Mouse (Mus musculus) hindbrain, embryonic 11.5 days (tissue): Measurements from ENCODE around the gene Epha4. TPM values are rescaled to one million over a fixed set of nuclear protein-coding genes. Genes with fewer than 3 reads are reported as not detected.

Experiments
- ATAC-seq: fragments of 200-750 bp; cut with Nextera tagmentation; 2 replicates; pipeline ENCODE4 v1.8.0; 2017; ENCODE audit warnings: mild to moderate bottlenecking, moderate TSS enrichment, moderate library complexity; ENCODE audit not compliant: low FRiP score
- DNase-seq: peaks from one replicate; pipeline ENCODE4 v3.0.0-alpha.2; 2015; ENCODE audit warnings: low spot score
- H3K27ac ChIP-seq: fragments of 300-500 bp; sonication (generic); 2 replicates; pipeline ENCODE4 v1.5.1; 2014; ENCODE audit warnings: mild to moderate bottlenecking, low read depth, low read length
- H3K27me3 ChIP-seq: fragments of 300-500 bp; sonication (generic); 2 replicates; pipeline ENCODE4 v1.6.1; 2014; ENCODE audit warnings: mild to moderate bottlenecking, low read length, moderate library complexity, mixed read lengths; ENCODE audit not compliant: control insufficient read depth, insufficient read depth
- H3K36me3 ChIP-seq: fragments of 300-500 bp; sonication (generic); 2 replicates; pipeline ENCODE4 v1.6.1; 2014; ENCODE audit warnings: mild to moderate bottlenecking, low read length, moderate library complexity, mixed read lengths; ENCODE audit not compliant: control insufficient read depth, insufficient read depth
- H3K4me1 ChIP-seq: fragments of 300-500 bp; sonication (generic); replicated peaks from 2 replicates; pipeline ENCODE4 v1.6.1; 2014; ENCODE audit warnings: low read length, mixed read lengths; ENCODE audit not compliant: control insufficient read depth, insufficient read depth
- H3K4me2 ChIP-seq: fragments of 300-500 bp; sonication (generic); replicated peaks from 2 replicates; pipeline ENCODE4 v1.6.1; 2014; ENCODE audit warnings: mild to moderate bottlenecking, low read depth, low read length
- H3K4me3 ChIP-seq: fragments of 300-500 bp; sonication (generic); 2 replicates; pipeline ENCODE4 v1.5.1; 2014; ENCODE audit warnings: low read depth, low read length
- H3K9ac ChIP-seq: fragments of 300-500 bp; sonication (generic); 2 replicates; pipeline ENCODE4 v1.6.1; 2014; ENCODE audit warnings: low read depth, low read length
- H3K9me3 ChIP-seq: fragments of 300-500 bp; sonication (generic); 2 replicates; pipeline ENCODE4 v1.6.1; 2016; ENCODE audit warnings: low read length; ENCODE audit not compliant: control insufficient read depth
- WGBS: fragments of 180-500 bp; shearing (Covaris S2); extraction: QIAGEN DNeasy Blood & Tissue Kit; methylation state at CpG from one replicate; pipeline ENCODE4 v1.1.7; 2014; 5-methylcytosine and 5-hydroxymethylcytosine counted together
- polyA plus RNA-seq: library from polyadenylated mRNA; unstranded; fragments of >200 nt; fragmentation: Nextera tagmentation; extraction: Ambion mirVana; gene quantifications from 2 replicates; pipeline ENCODE4 v1.2.1, GENCODE M21; 2014

The Epha4 gene
- polyA plus RNA-seq, 1 experiment from 2014 or later, result 25.9 TPM

GRCm38 (mm10) chr1:77473446-77474376 lies 41.2 kb downstream of the Epha4 start:
- DNase-seq (no peak), ATAC-seq (no peak)
- Histone ChIP-seq H3K4me2 (no peak overlapping the region), H3K27me3 (no peaks in the 10 kb centered on the region), H3K9ac (no peak overlapping the region), H3K4me1 (no peaks in the 10 kb centered on the region), H3K36me3 (no peaks in the 10 kb centered on the region), H3K4me3 (no peak overlapping the region), H3K9me3 (no peaks in the 10 kb centered on the region), H3K27ac (no peak overlapping the region)
- 49% methylated on average over 12 of the region's 12 CpGs for WGBS

- ATAC-seq (no peak), DNase-seq (no peak)
- Histone ChIP-seq H3K27ac (no peak overlapping the region), H3K27me3 (no peaks in the 10 kb centered on the region), H3K4me2 (no peak overlapping the region), H3K9me3 (no peaks in the 10 kb centered on the region), H3K36me3 (no peaks in the 10 kb centered on the region), H3K4me1 (no peaks in the 10 kb centered on the region), H3K4me3 (no peak overlapping the region), H3K9ac (no peak overlapping the region)
- 73% methylated on average over 2 of the region's 2 CpGs for WGBS
These were observed 42.3 kb downstream of the Epha4 start for GRCm38 (mm10) chr1:77472566-77472965.

- ATAC-seq (no peak), DNase-seq (no peak)
- Histone ChIP-seq H3K4me3 (no peak overlapping the region), H3K27me3 (no peaks in the 10 kb centered on the region), H3K36me3 (no peaks in the 10 kb centered on the region), H3K27ac (no peak overlapping the region), H3K9me3 (no peaks in the 10 kb centered on the region), H3K9ac (no peak overlapping the region), H3K4me1 (no peaks in the 10 kb centered on the region), H3K4me2 (no peak overlapping the region)
- 64% methylated on average over 5 of the region's 5 CpGs for WGBS
These were observed 43.4 kb downstream of the Epha4 start for GRCm38 (mm10) chr1:77471447-77471846.

- Histone ChIP-seq H3K9ac (no peak overlapping the region), H3K4me2 (no peak overlapping the region), H3K9me3 (no peaks in the 10 kb centered on the region), H3K27ac (no peak overlapping the region), H3K4me1 (no peaks in the 10 kb centered on the region), H3K36me3 (no peaks in the 10 kb centered on the region), H3K4me3 (no peak overlapping the region), H3K27me3 (no peaks in the 10 kb centered on the region)
- DNase-seq (no peak), ATAC-seq (no peak)
- WGBS, result 66% methylated on average over 5 of the region's 5 CpGs
These were observed 43.9 kb downstream of the Epha4 start for GRCm38 (mm10) chr1:77471037-77471436.

- H3K9me3 ChIP-seq, result no peaks in the 10 kb centered on the region
- H3K9ac ChIP-seq, result no peak overlapping the region
- no peaks in the 10 kb centered on the region for H3K27me3 ChIP-seq
- no peaks in the 10 kb centered on the region for H3K36me3 ChIP-seq
- 82% methylated on average over 5 of the region's 5 CpGs for WGBS
- H3K4me2 ChIP-seq, result no peak overlapping the region
- DNase-seq (no peak), ATAC-seq (no peak)
- no peak overlapping the region for H3K4me3 ChIP-seq
- H3K4me1 ChIP-seq, result no peaks in the 10 kb centered on the region
- no peak overlapping the region for H3K27ac ChIP-seq
These were observed 46.1 kb downstream of the Epha4 start for GRCm38 (mm10) chr1:77468717-77469314.

GRCm38 (mm10) chr1:77465524-77465923 lies 49.4 kb downstream of the Epha4 start:
- no peaks in the 10 kb centered on the region for H3K27me3 ChIP-seq
- H3K9ac ChIP-seq, result no peak overlapping the region
- H3K4me3 ChIP-seq, result no peak overlapping the region
- 88% methylated on average over 4 of the region's 4 CpGs for WGBS
- no peak for DNase-seq
- H3K27ac ChIP-seq, result no peak overlapping the region
- no peak overlapping the region for H3K4me2 ChIP-seq
- no peaks in the 10 kb centered on the region for H3K9me3 ChIP-seq
- no peaks in the 10 kb centered on the region for H3K4me1 ChIP-seq
- no peak for ATAC-seq
- no peaks in the 10 kb centered on the region for H3K36me3 ChIP-seq

GRCm38 (mm10) chr1:77464108-77464507 lies 50.8 kb downstream of the Epha4 start:
- Histone ChIP-seq H3K36me3 (no peaks in the 10 kb centered on the region), H3K4me3 (no peak overlapping the region), H3K9me3 (no peaks in the 10 kb centered on the region), H3K27me3 (no peaks in the 10 kb centered on the region), H3K9ac (no peak overlapping the region), H3K27ac (no peak overlapping the region), H3K4me2 (no peak overlapping the region), H3K4me1 (no peaks in the 10 kb centered on the region)
- 79% methylated on average over 1 of the region's 1 CpGs for WGBS
- ATAC-seq (no peak), DNase-seq (no peak)

GRCm38 (mm10) chr1:77461877-77462615 lies 52.8 kb downstream of the Epha4 start:
- WGBS, result 13% methylated on average over 3 of the region's 3 CpGs
- no peak for ATAC-seq
- Histone ChIP-seq H3K9ac (no peak overlapping the region), H3K36me3 (no peaks in the 10 kb centered on the region), H3K27ac (no peak overlapping the region), H3K4me1 (no peaks in the 10 kb centered on the region), H3K27me3 (no peaks in the 10 kb centered on the region), H3K4me2 (no peak overlapping the region), H3K9me3 (no peaks in the 10 kb centered on the region), H3K4me3 (no peak overlapping the region)
- DNase-seq, result no peak
